Mouse (Mus musculus) heart, postnatal 0 days (tissue): ENCODE measurements around the gene Gm9922.

Experiments used
- CTCF ChIP-seq: IDR thresholded peaks from 2 replicates; pipeline ENCODE4 v1.5.1; 2016; ENCODE audit warnings: antibody characterized with exemption, control low read depth, low read depth
- EP300 ChIP-seq: IDR thresholded peaks from 2 replicates; pipeline ENCODE4 v1.6.1; 2016; ENCODE audit warnings: antibody characterized with exemption, low read depth

- TF ChIP-seq CTCF: no peak
- no peak for TF ChIP-seq EP300
Observed at GRCm38 (mm10) chr14:101733542-101734303, 4.1 kb upstream of the Gm9922 start.
